Mouse (Mus musculus) mouse embryonic stem cell (cell line): ENCODE measurements around the gene Gm17631.
"Not testable (repeated sequence)": the region's sequence is repeated elsewhere in the genome, so short reads cannot be mapped to it uniquely, and the experiment has no call there.

ENCODE experiments used
- in situ Hi-C, 2 experiments: fragments of 300-500 bp; cut with MboI; formaldehyde crosslinking; loops; 1 replicate in 1 of 2; 3 replicates in 1 of 2; pipeline ENCODE4 v1.14.3; 2019 to 2020; ENCODE audit warnings: low sequenced_read_pairs in 2 of 2, low pct_unique_long_range_greater_than_20kb in 1 of 2, mixed read lengths in 1 of 2; ENCODE audit not compliant: unreplicated experiment in 1 of 2

The Gm17631 gene

DNA sequence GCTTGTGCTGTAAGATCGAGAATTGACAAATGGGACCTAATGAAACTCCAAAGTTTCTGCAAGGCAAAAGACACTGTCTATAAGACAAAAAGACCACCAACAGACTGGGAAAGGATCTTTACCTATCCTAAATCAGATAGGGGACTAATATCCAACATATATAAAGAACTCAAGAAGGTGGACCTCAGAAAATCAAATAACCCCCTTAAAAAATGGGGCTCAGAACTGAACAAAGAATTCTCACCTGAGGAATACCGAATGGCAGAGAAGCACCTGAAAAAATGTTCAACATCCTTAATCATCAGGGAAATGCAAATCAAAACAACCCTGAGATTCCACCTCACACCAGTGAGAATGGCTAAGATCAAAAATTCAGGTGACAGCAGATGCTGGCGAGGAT lies at the start of gene Gm17631:
Gene Gm17631, plus strand, starts transcription at position 301 of the 400 bp plus-strand sequence.
- in situ Hi-C loops, result not testable (repeated sequence)

GRCm38 (mm10) chr6:129817731-129818130 lies 44.7 kb upstream of the Gm17631 start:
- in situ Hi-C loops, result no loop called here

- in situ Hi-C loops, result no loop called here
Measured at GRCm38 (mm10) chr6:129824004-129824403, 38.4 kb upstream of the Gm17631 start.

GRCm38 (mm10) chr6:129825559-129825958 lies 36.9 kb upstream of the Gm17631 start:
- in situ Hi-C loops, result no loop called here

DNA sequence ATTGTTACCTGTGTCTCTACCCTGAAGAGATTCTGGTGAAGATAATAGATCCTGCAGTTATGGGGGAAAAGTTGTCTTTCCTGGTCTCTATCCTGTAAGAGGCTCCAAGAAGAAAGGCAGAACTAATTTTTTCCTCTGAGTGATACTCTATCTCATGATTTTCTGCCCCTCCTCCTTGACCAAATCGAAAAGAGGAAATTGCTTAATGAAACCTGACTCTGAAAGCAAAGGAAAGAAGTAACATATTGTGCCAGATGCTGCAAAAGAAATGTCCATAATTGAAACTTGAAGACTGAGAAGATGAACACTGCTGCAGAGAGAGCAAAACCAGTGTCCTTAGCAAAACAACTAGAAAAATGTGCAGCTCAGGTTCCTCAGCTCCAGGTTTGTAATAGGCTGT lies 14.1 kb downstream of the Gm17631 start, which contains the start of gene Klra17:
Gene Klra17, minus strand, starts transcription at position 124 of the 400 bp plus-strand sequence.
- in situ Hi-C loops, result no loop called here

DNA sequence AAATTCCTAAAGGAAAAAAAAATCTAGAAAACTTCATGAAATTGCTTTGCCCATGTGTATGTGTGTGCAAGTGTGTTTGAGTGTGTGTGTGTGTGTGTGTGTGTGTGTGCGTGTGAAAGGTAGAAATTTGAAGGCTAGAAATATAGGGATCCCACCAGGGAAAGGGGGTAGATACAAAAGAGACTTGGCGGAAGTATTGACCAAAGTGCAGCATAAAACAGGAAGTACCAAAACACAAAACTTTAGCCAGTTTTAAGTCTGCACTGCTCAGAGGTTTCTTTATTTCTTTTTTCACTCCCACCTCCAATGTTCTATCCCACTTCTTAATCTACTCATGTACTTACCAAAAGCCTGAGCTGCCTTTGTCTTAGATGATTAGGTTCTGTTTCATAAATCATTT lies 20.1 kb downstream of the Gm17631 start:
- in situ Hi-C loops, result no loop called here
